Comparison of ENCODE assay signal across 8 mouse cellular contexts in genomic region chr2:113305339-113305738, GRCm38 (mm10). TPM values are rescaled to one million over a fixed set of nuclear protein-coding genes. Genes with fewer than 3 reads are reported as not detected.
A peak's percentile ranks its signal among the peaks of the same experiment; 100 is the strongest.
DNase-seq lines count a peak whose midpoint lies in the region; ATAC-seq and TF ChIP-seq lines count a peak whose summit lies in the region.

No protein-coding gene starts in this region.

- TF ChIP-seq EP300 in liver, embryonic 14.5 days (IDR thresholded peaks at IDR 0.05; ENCODE audit: low read depth), result no peak

- 8% methylated on average over 4 of the region's 4 CpGs for WGBS in liver, embryonic 14.5 days (ENCODE audit: insufficient replicate concordance)

- TF ChIP-seq CTCF in C2C12 (IDR thresholded peaks at IDR 0.05; ENCODE audit: control insufficient read depth, insufficient read depth, insufficient read length), result peak; percentile 10
- TF ChIP-seq CTCF in liver, embryonic 14.5 days (IDR thresholded peaks at IDR 0.05; ENCODE audit: low read depth), result peak; percentile 80

- DNase-seq in adipocyte (ENCODE audit: low spot score), result peak; percentile 48
- peak; percentile 49 for DNase-seq in gastrocnemius, postnatal 14 days
- peak; percentile 89 for DNase-seq in kidney, postnatal 10 days
- no peak for DNase-seq in liver, embryonic 14.5 days (ENCODE audit: low read depth in 3 of 3, low spot score in 3 of 3)
- DNase-seq in ovary, postnatal 14 days (ENCODE audit: low spot score), result peak; percentile 59
- peak; percentile 44 to 68 for DNase-seq in urinary bladder, postnatal 36 days (ENCODE audit: low spot score in 2 of 2)

- H3K79me2 ChIP-seq in C2C12 (ENCODE audit: control insufficient read depth, insufficient read depth), result no peaks in the 10 kb centered on the region

- no peak overlapping the region for H3K4me3 ChIP-seq in C2C12 (ENCODE audit: insufficient read depth, poor library complexity, severe bottlenecking)
- no peak overlapping the region for H3K4me3 ChIP-seq in liver, embryonic 14.5 days (ENCODE audit: insufficient read depth in 1 of 2, low read depth in 2 of 2, low read length in 2 of 2)

- H3ac ChIP-seq in C2C12 (ENCODE audit: control insufficient read depth, insufficient read length, low read depth), result no peak overlapping the region

- ATAC-seq in common myeloid progenitor, adult 5-6 weeks (replicated peaks; ENCODE audit: low read depth, poor library complexity, severe bottlenecking), result peak; percentile 93
- no peak for ATAC-seq in liver, embryonic 14.5 days (ENCODE audit: insufficient read depth)

- no peaks in the 10 kb centered on the region for H3K9me3 ChIP-seq in liver, embryonic 14.5 days (ENCODE audit: control insufficient read depth, low read length)

- H3K79me3 ChIP-seq in C2C12 (ENCODE audit: low read depth), result no peaks in the 10 kb centered on the region

- no peaks in the 10 kb centered on the region for H3K36me3 ChIP-seq in C2C12 (ENCODE audit: control insufficient read depth, insufficient read depth)
- H3K36me3 ChIP-seq in liver, embryonic 14.5 days (replicated peaks; ENCODE audit: control insufficient read depth, insufficient read depth, low read depth), result no peaks in the 10 kb centered on the region

- H3K27me3 ChIP-seq in C2C12 (ENCODE audit: control insufficient read depth, insufficient read depth, insufficient read length), result no peaks in the 10 kb centered on the region
- no peaks in the 10 kb centered on the region for H3K27me3 ChIP-seq in liver, embryonic 14.5 days (ENCODE audit: control insufficient read depth, insufficient read depth, low read length)

- H3K4me1 ChIP-seq in liver, embryonic 14.5 days (replicated peaks; ENCODE audit: control insufficient read depth in 2 of 2, insufficient read depth in 2 of 2, low read length in 1 of 2), result no peaks in the 10 kb centered on the region

- H3K27ac ChIP-seq in liver, embryonic 14.5 days, result no peak overlapping the region

- intact Hi-C loops in gastrocnemius, postnatal 14 days (cut with DNase I; ENCODE audit: low total_unique reads), result loop anchor here (5.0 to 10.0 kb wide), 2 partner anchors 89 to 127 kb away; no protein-coding TSS in a partner anchor

- no peak overlapping the region for H3K9ac ChIP-seq in liver, embryonic 14.5 days (replicated peaks)

- H3K4me2 ChIP-seq in liver, embryonic 14.5 days (ENCODE audit: low read depth), result no peak overlapping the region

TF ChIP-seq in C2C12, 6 proteins besides CTCF, POLR2A, EP300 and RAD21:
- TF ChIP-seq MYOG (IDR thresholded peaks at IDR 0.05; ENCODE audit: control insufficient read depth, extremely low read depth, insufficient read length), result no peak
- no peak for TF ChIP-seq MYOD1 (IDR thresholded peaks at IDR 0.05; ENCODE audit: control insufficient read depth, insufficient read length, low read depth)
- no peak for TF ChIP-seq FOSL1 (IDR thresholded peaks at IDR 0.05; ENCODE audit: insufficient read depth, low read length, poor library complexity, severe bottlenecking)
- no peak for TF ChIP-seq CEBPB (IDR thresholded peaks at IDR 0.05; ENCODE audit: low read depth)
- TF ChIP-seq MAX (IDR thresholded peaks at IDR 0.05), result no peak
- TF ChIP-seq USF1 (IDR thresholded peaks at IDR 0.05; ENCODE audit: low read depth), result no peak

RNA-seq across cellular contexts. Expression of gene Tmco5b, which starts 19.8 kb away (rescaled TPM):
- polyA plus RNA-seq in C2C12 (2012; fragmentation: generic; extraction: Trizol), result not detected
- not detected in 2 replicates for total RNA-seq in common myeloid progenitor, adult 5-6 weeks (2017)
- total RNA-seq in gastrocnemius, postnatal 14 days (2021), result not detected
- not detected in 2 replicates for polyA plus RNA-seq in liver, embryonic 14.5 days (2012; rRNA removed)
- not detected in 2 replicates for polyA plus RNA-seq in liver, embryonic 14.5 days (2014; fragmentation: Nextera tagmentation; extraction: Ambion mirVana)

RNA-seq across cellular contexts. Expression of gene Fmn1, which starts 22.2 kb away (rescaled TPM):
- 4.1 TPM for polyA plus RNA-seq in C2C12 (2012; fragmentation: generic; extraction: Trizol)
- total RNA-seq in common myeloid progenitor, adult 5-6 weeks (2017), result 1.9 TPM in 1 of 2 replicates, not detected in the other
- 1 to 10 TPM; 2.7 to 5.1 TPM for total RNA-seq in gastrocnemius, postnatal 14 days (2021)
- polyA plus RNA-seq in liver, embryonic 14.5 days (2012; rRNA removed), result 0.11 and 0.21 TPM in 2 replicates
- 0.23 and 0.29 TPM in 2 replicates for polyA plus RNA-seq in liver, embryonic 14.5 days (2014; fragmentation: Nextera tagmentation; extraction: Ambion mirVana)

Comparison
In these comparisons a context has a peak if more than half of its experiments do, and no peak if none do; other contexts are left out.
1. DNase-seq: peak in adipocyte (single experiment), gastrocnemius, postnatal 14 days (single experiment), kidney, postnatal 10 days (single experiment), ovary, postnatal 14 days (single experiment) and urinary bladder, postnatal 36 days (2 of 2); none in liver, embryonic 14.5 days (0 of 3).